Mouse (Mus musculus): ENCODE results near the gene Hao1.

The Hao1 gene

GRCm38 (mm10) chr2:134554221-134554727 lies at the start of gene Hao1:
Gene Hao1, minus strand, starts transcription at chr2:134554368.
- DNase-seq (ENCODE audit: low spot score), result no peak

- no peak for DNase-seq (ENCODE audit: low spot score)
Observed at GRCm38 (mm10) chr2:134591081-134591694, 37.0 kb upstream of the Hao1 start.

GRCm38 (mm10) chr2:134585243-134585642 lies 31.1 kb upstream of the Hao1 start:
- DNase-seq (ENCODE audit: low spot score), result no peak

- DNase-seq (ENCODE audit: low spot score), result no peak
Observed at GRCm38 (mm10) chr2:134559422-134559821, 5.3 kb upstream of the Hao1 start.

GRCm38 (mm10) chr2:134552358-134552757 lies 1.8 kb downstream of the Hao1 start:
- DNase-seq (ENCODE audit: low spot score), result no peak

- DNase-seq (ENCODE audit: low spot score), result no peak
Observed at GRCm38 (mm10) chr2:134549770-134550169, 4.4 kb downstream of the Hao1 start.

- no peak for DNase-seq (ENCODE audit: low spot score)
Observed at GRCm38 (mm10) chr2:134545116-134545515, 9.1 kb downstream of the Hao1 start.

GRCm38 (mm10) chr2:134544321-134545065 lies 9.7 kb downstream of the Hao1 start:
- DNase-seq (ENCODE audit: low spot score), result no peak

- DNase-seq (ENCODE audit: low spot score), result no peak
Observed at GRCm38 (mm10) chr2:134543501-134543900, 10.7 kb downstream of the Hao1 start.

GRCm38 (mm10) chr2:134541019-134541418 lies 13.1 kb downstream of the Hao1 start:
- DNase-seq (ENCODE audit: low spot score), result no peak

GRCm38 (mm10) chr2:134538451-134538850 lies 15.7 kb downstream of the Hao1 start:
- DNase-seq (ENCODE audit: low spot score), result no peak

- DNase-seq (ENCODE audit: low spot score), result no peak
Observed at GRCm38 (mm10) chr2:134528122-134528810, 25.9 kb downstream of the Hao1 start.

- DNase-seq (ENCODE audit: low spot score), result no peak
Observed at GRCm38 (mm10) chr2:134527419-134528114, 26.6 kb downstream of the Hao1 start.

GRCm38 (mm10) chr2:134518042-134518441 lies 36.1 kb downstream of the Hao1 start:
- no peak for DNase-seq (ENCODE audit: low spot score)

GRCm38 (mm10) chr2:134499777-134500176 lies 54.4 kb downstream of the Hao1 start:
- no peak for DNase-seq (ENCODE audit: low spot score)

GRCm38 (mm10) chr2:134498450-134498849 lies 55.7 kb downstream of the Hao1 start:
- DNase-seq (ENCODE audit: low spot score), result no peak

- DNase-seq (ENCODE audit: low spot score), result no peak
Observed at GRCm38 (mm10) chr2:134488671-134489070, 65.5 kb downstream of the Hao1 start.

GRCm38 (mm10) chr2:134486055-134486834 lies 67.9 kb downstream of the Hao1 start:
- DNase-seq (ENCODE audit: low spot score), result no peak

GRCm38 (mm10) chr2:134482683-134483082 lies 71.5 kb downstream of the Hao1 start:
- DNase-seq (ENCODE audit: low spot score), result no peak

- peak; percentile 15 for DNase-seq (ENCODE audit: low spot score)
Observed at GRCm38 (mm10) chr2:134481759-134482158, 72.4 kb downstream of the Hao1 start.

- DNase-seq (ENCODE audit: low spot score), result no peak
Observed at GRCm38 (mm10) chr2:134481174-134481573, 73.0 kb downstream of the Hao1 start.

Data from urinary bladder, postnatal 10 days (tissue).